Mouse (Mus musculus): ENCODE measurements at regions not wholly inside any gene's neighbourhood (a gene's known extent, or its start where the extent isn't known, plus 50 kb on each side); places are given as distances from the start of the nearest gene placed in this dataset.

DNA sequence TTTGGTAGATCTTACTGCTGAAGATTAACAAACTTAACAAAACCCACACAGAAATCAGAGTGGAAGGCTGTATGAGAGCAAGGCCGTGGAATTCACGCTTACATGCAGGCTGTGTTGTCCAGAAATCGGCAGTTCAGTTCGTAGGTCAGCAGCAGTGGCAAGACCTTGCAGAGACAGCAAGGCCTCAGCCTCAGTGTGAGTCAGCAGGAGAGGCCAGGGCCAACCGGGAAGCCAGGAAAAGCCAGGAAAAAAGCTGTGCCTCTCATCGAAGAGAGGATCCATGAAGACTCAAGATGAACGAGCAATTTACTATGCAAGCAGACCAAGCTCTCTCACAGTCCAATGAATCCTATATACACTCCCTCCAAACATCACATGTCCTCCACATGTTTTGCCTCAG lies 103.4 kb upstream of the 1700021F07Rik start:
- DNase-seq (ENCODE audit: low spot score): no peak

GRCm38 (mm10) chr2:173419972-173420391 lies 102.4 kb upstream of the 1700021F07Rik start:
- no peak for DNase-seq (ENCODE audit: low spot score)

DNA sequence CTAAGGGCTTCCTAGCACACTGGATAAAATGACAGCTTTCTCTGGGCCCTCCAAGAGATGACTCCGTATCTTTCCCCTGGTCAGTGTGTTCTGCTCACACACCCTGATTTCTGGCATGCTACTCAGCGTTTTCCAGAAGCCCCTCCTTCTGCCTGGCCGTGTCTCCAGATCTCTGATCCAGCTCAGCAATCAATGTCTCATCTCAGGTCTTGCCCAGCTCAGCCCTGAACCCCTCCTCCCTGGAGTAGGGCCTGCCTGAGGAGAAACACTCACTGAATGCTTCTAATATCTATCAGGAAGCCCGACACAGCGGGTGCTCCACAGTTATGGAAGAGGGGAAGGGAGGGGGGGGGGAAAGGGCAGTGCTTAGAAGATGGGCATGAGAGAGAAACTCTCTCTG lies 101.9 kb upstream of the 1700021F07Rik start:
- no peak for DNase-seq (ENCODE audit: low spot score)

DNA sequence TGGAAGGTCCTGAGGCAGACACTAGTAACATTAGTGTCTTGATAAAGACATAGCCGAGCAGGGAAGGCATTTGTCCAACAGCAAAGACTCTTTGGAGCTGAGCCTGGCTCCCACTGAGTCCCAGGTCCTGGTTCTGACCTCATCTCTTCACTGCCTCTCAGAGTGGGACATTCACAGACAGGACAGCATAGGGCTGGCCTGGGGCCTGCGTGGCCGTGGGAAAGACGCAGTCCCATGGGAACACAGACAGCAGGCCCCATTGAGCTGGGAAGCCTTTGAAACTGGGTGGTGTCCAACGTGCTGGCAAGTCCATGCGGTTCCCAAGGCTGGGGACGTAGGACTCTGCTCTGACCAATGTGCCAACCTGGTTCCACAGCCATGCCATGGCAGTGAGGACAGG lies 97.5 kb upstream of the 1700021F07Rik start:
- DNase-seq (ENCODE audit: low spot score): no peak

DNA sequence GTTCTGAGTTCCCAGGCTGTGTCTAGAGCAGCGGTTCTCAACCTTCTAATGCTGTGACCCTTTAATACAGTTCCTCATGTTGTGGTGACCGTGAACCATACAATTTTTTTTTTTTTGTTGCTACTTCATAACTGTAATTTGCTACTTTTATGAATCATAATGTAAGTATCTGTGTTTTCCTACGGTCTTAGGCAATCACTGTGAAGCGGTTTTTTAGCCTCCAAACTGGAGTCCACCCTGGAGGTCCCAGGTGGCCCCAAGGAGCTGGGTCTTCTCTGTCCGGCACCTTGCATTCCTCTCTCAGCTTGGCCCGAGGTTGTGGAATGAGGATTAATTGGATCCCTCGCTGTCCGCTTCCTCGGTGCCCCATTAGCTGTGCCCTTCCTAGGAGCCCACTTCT lies 96.6 kb upstream of the 1700021F07Rik start:
- DNase-seq (ENCODE audit: low spot score): no peak

DNA sequence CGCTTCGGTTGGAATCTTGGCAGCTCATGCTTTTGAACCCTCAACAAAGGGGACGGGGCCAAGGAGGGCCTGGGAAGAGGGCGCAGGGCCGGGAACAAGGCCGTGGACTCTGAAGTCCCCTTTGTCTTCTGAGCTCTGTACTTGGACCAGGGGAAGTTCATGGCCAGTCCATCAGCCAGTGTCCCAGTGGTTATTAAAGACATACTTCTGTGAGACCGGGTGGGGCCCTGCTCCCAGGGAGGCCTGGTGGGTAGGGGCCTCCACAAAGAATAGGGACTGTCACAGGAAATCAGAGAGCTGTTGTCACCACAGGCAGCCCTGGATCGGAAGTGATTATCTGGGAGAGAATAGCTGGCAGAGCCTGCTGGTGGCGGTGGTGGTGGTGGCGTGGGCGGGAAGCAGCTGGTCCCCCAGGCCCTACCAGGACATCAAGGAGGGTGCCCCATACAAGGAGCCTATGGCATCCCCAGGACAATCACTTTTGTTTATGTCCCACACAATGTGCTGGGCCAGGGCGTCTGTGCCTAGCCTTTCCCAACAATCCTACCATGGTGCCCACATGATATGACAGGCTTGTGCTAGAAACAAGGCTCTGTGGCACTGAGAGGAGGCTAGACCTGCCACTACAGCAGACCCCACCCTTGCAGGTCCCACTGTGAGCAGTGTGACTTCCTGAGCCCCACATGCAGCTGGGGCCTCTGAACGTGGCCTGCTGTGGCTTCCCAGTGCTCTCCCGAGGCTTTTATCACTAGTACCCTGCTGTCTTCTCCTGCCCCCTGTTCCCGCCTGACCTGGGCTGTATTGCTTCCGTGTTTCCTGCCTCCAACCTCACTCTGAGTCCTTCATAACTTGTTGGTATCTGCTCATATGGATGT lies 96.0 kb upstream of the 1700021F07Rik start:
- no peak for DNase-seq (ENCODE audit: low spot score)

- DNase-seq (ENCODE audit: low spot score): no peak
Measured at GRCm38 (mm10) chr2:173427888-173428450, 94.4 kb upstream of the 1700021F07Rik start.

- no peak for DNase-seq (ENCODE audit: low spot score)
Measured at GRCm38 (mm10) chr2:173431841-173432240, 90.5 kb upstream of the 1700021F07Rik start.

GRCm38 (mm10) chr2:173432258-173432657 lies 90.1 kb upstream of the 1700021F07Rik start:
- DNase-seq (ENCODE audit: low spot score): no peak

DNA sequence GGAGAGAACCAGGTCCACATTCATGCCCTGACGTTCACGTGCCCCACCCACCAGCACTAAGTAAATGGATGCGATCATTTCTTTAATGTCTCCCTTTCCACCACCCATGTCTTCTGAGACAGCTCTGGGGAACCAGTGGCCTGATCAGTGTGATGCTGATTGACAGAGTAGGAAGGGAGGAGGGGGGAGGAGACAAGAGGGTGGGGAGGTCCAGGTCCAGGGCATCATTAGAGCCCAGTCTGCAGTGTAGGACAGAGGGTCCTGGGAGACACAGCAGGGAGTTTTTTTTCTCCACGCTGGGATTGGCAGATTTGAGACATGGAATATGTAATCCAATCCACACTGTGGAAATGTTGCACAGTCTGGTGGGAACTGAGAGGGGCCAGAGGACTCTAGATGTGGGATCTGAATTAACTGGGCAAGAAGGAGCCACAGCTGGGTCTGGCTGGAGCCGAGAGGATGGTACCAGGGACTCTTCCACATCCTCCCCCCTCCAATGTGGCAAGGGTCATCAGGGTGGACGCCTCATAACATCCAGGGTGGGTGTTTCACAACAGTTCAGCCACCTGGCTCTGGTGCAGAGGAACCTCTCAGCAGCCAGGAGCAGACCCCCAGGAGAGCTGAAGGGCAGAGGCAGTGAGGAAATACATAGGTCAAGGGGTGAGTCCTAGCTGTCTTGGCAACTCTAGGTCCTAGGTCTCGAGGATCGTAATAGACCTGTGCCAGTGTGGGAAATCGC lies 89.3 kb upstream of the 1700021F07Rik start:
- DNase-seq (ENCODE audit: low spot score): no peak

- no peak for DNase-seq (ENCODE audit: low spot score)
Measured at GRCm38 (mm10) chr2:173436580-173436979, 85.8 kb upstream of the 1700021F07Rik start.

- DNase-seq (ENCODE audit: low spot score): no peak
Measured at GRCm38 (mm10) chr2:173439031-173439430, 83.4 kb upstream of the 1700021F07Rik start.

DNA sequence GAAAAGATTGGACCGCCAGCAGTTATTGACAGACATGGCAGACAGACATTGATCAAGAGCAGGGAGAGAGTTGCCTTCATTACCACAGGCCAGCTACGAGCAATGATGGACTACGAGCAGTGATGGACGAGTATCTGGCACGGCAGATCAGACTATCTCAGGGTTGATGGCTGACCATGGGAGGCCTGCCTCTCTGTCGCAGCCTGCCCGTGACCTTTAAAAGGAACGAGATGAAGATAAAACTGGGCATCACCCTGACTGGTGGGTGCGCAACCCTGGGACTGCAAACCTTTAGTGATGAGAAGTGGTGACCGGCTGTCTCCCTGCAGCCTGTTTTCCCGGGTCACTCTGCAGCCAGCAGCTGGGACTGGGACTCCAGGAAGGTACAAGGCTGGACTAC lies 80.3 kb upstream of the 1700021F07Rik start:
- DNase-seq (ENCODE audit: low spot score): no peak

GRCm38 (mm10) chr2:173443262-173443661 lies 79.1 kb upstream of the 1700021F07Rik start:
- DNase-seq (ENCODE audit: low spot score): no peak

DNA sequence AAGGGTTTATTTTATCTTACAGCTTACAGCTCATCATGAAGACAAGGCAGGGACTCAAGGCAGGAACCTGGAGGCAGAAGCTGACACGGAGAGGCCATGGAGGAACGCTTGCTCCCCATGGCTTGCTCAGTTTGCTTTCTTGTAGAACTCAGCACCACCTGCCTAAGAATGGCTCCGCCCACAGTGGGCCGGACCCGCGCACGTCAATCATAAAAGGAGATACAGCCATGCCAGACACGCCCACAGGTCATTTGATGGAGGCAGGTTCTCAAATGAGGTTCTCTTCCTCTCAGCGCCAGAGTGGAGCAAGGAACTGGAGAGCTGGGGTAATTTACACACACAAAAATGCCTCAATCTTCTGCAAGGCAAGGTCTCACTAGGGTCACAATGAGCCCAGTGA lies 78.0 kb upstream of the 1700021F07Rik start:
- DNase-seq (ENCODE audit: low spot score): no peak

DNA sequence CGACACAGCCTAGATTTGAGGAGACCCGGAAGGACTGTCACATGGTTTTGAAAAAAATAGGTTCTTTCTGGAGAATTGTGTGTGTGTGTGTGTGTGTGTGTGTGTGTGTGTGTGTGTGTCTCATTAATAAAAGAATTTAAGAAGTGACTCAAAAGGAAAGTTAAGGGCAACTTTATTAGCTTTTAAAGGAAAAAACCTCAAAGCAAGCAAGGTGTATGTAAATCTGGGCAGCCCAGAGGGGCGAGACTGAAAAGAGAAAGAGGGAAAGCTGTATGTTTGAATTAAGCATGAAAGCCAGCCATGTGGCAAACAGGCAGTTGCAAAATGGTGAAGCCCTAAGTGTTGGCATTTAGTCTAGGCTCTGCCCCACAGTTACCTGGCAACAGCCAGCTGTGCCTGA lies 77.3 kb upstream of the 1700021F07Rik start:
- DNase-seq (ENCODE audit: low spot score): no peak

DNA sequence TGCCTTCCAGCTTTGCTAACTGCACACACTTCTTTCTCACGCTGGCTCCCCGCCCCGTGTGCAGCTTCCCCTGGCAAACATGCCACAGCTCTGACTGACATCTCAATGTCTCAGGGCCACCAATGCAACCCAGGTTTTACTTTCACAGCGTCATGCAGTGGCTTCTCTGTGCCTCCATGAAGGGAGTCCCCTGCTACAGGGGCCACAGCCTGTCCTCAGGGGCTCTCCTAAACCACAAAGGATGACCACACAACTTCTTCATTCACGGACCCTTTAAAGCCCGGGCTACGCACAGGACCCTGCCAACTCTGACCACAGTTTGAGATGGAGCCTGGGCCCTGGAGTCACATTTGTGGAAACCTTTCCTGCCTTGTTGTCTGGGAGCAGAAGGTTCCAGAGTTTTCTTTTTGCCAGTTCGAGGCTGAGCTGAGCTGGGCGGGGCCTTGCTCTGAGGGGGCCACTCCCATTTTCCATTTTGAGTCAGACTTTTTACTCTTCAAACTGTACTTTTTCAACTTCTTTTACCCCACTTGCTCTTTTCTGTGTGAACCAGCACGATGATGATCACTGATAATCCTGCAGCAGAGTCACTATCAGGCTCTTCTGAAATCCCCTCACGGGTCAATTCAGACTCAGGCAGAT lies 73.7 kb upstream of the 1700021F07Rik start:
- no peak for DNase-seq (ENCODE audit: low spot score)

- DNase-seq (ENCODE audit: low spot score): no peak
Measured at GRCm38 (mm10) chr2:173449198-173449597, 73.2 kb upstream of the 1700021F07Rik start.

- DNase-seq (ENCODE audit: low spot score): no peak
Measured at GRCm38 (mm10) chr2:173451993-173452481, 70.3 kb upstream of the 1700021F07Rik start.

- DNase-seq (ENCODE audit: low spot score): peak; percentile 30
Measured at GRCm38 (mm10) chr2:173452800-173453199, 69.6 kb upstream of the 1700021F07Rik start.

DNA sequence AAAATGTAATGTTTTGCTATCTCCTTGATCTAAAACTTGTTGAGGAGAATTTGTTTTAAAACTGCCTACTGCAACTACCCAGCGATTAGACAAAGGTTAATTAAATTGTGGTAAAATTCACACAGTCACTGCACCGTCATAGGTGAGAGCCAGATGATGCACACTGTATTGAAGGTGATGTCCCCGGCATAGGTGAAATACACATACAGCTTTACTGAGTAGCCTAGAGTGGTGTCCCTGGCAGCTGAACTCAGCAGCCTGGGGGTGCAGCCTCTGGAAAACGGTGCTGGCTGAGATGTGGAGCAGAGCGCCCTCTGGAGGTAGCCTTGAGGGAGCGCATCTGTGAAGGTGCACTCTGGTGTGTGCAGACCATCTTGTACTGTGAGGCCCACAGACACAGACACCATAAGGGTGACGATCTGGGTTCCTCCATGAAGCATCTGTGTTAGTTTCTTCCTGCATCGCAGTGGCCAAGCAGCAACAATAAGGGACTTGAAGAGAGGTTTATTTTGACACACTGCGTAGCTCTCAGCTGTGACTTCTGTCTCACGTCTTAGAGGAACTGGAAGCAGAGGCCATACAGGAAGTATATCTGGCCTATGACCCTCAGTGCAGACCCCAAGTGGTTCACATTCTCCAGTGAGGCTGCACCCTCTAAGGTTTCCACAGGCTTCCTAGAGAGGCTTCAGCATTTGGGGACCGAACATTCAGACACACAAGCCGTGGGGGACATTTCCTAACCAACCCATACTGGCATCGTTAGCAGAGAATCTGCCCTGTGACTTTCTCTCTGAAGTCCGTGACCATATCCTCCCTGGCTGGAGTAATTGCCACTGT lies 68.6 kb upstream of the 1700021F07Rik start:
- DNase-seq (ENCODE audit: low spot score): peak; percentile 62
